Mouse (Mus musculus) kidney, adult 2 months (tissue): ENCODE measurements at regions not wholly inside any gene's neighbourhood (a gene's known extent, or its start where the extent isn't known, plus 50 kb on each side); places are given as distances from the start of the nearest gene placed in this dataset.
"Not testable (repeated sequence)": the region's sequence is repeated elsewhere in the genome, so short reads cannot be mapped to it uniquely, and the experiment has no call there.

ENCODE experiments used
- DNase-seq: peaks from one replicate; pipeline ENCODE4 v3.0.0; 2021
- H3K27ac ChIP-seq: fragments of 200-500 bp; 2 replicates; pipeline ENCODE4 v1.5.1; 2012; ENCODE audit warnings: low read depth, low read length, control low read depth, inconsistent platforms; ENCODE audit not compliant: insufficient read depth
- H3K27me3 ChIP-seq: fragments of 200-500 bp; replicated peaks from 2 replicates; pipeline ENCODE4 v1.6.1; 2012; ENCODE audit warnings: mild to moderate bottlenecking, moderate library complexity, low read length, inconsistent platforms; ENCODE audit not compliant: control insufficient read depth, insufficient read depth
- H3K36me3 ChIP-seq: fragments of 200-500 bp; 2 replicates; pipeline ENCODE4 v1.6.1; 2012; ENCODE audit warnings: mild to moderate bottlenecking, moderate library complexity, low read length, inconsistent platforms; ENCODE audit not compliant: control insufficient read depth, insufficient read depth
- H3K4me1 ChIP-seq: fragments of 200-500 bp; 2 replicates; pipeline ENCODE4 v1.6.1; 2011; ENCODE audit warnings: low read length; ENCODE audit not compliant: control insufficient read depth, insufficient read depth
- H3K4me3 ChIP-seq: fragments of 200-500 bp; 2 replicates; pipeline ENCODE4 v1.5.1; 2011; ENCODE audit warnings: mild to moderate bottlenecking, low read depth, low read length, control low read depth; ENCODE audit not compliant: insufficient read depth
- CTCF ChIP-seq: fragments of 200-500 bp; conservative IDR thresholded peaks from 2 replicates; pipeline ENCODE4 v1.5.1; 2011; ENCODE audit warnings: low read depth, mild to moderate bottlenecking, control low read depth, low read length, moderate library complexity, mixed read lengths; ENCODE audit not compliant: insufficient read depth, insufficient read length
- POLR2A ChIP-seq: fragments of 200-500 bp; IDR thresholded peaks from one replicate; pipeline ENCODE4 v1.6.1; 2011; ENCODE audit warnings: low read depth, low read length, control low read depth
- whole genome bisulfite sequencing: fragments of 180-500 bp; shearing (Covaris S2); methylation state at CpG from one replicate; pipeline ENCODE4 v1.1.7; 2018; 5-methylcytosine and 5-hydroxymethylcytosine counted together

DNA sequence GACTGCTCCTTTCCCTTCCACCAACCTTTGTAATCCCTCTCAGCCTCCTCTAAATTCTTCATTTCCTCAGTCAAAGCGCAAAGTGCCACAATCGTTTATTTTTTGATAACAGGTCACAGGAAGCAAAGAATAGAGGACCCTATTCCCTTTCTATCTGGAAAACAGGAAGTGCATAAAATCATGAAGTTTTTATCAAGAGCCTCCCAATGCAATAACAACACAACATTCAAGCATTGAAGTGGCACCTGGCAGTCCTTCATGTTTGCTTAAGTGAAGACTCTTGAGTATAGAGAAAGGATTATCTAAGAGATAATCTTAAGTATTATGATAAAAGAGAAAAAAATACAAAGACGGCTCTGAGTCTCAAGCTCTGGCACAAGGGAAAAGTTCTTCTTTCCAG is 111.9 kb downstream of the Ibtk start:
- Histone ChIP-seq H3K36me3 (no peaks in the 10 kb centered on the region), H3K27ac (no peak overlapping the region), H3K4me1 (no peaks in the 10 kb centered on the region), H3K4me3 (no peak overlapping the region), H3K27me3 (no peaks in the 10 kb centered on the region)
- 50% methylated on average over 3 of the region's 3 CpGs for WGBS
- TF ChIP-seq CTCF, result no peak
- no peak for TF ChIP-seq POLR2A
- DNase-seq, result no peak

DNA sequence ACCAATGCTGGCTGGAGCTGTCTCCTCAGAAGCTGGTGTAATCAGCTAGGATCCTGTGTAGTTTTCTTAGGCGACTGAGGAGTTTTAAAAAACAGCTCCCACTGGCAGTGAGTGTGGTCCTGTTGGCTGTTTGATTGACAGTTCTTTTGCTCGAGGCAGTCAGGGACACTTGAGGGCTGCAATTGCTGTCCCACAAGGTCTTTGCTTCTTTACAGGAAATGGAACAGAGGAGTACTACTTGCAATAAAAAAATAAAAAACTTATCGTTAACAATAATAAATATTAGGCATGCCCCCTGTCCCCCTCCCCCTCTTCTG is 113.0 kb downstream of the Ibtk start:
- TF ChIP-seq CTCF (no peak), POLR2A (no peak)
- 70% methylated on average over 3 of the region's 3 CpGs for WGBS
- H3K36me3 ChIP-seq, result no peaks in the 10 kb centered on the region
- H3K27me3 ChIP-seq, result no peaks in the 10 kb centered on the region
- DNase-seq, result no peak
- H3K27ac ChIP-seq, result no peak overlapping the region
- H3K4me3 ChIP-seq, result no peak overlapping the region
- H3K4me1 ChIP-seq, result no peaks in the 10 kb centered on the region

DNA sequence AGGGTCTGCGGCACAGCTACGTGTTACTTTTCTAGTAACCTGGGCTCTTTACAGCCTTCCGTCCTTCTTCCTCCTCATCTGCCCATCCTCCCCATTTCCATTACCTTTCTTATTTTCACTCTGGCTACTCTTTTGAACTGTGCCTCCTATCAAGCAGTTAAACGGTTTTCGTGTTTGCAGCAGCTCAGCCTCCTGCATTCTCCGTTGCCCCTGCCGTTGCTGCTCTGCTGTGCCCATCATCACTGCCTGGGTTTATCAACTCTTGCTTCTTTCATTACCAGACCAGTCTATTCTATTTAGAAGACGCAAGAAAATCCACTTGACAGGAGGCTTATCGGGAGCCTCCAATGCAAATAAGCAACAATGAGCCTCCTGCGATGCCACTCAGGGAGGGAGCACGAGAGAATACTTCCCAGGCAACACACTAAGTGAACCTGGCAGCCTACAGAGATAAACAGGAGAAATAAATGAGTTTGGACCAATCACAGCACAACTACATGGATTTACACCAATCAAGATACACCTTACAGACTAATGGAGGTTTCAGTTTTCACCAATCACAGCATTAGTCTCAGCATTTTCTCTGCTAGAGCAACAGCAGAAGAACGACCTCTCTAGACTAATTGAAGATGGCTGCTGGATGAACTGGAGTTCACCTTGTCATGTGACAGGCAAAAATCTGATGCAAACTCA is 113.5 kb downstream of the Ibtk start:
- Histone ChIP-seq H3K36me3 (no peaks in the 10 kb centered on the region), H3K4me1 (no peaks in the 10 kb centered on the region), H3K27me3 (no peaks in the 10 kb centered on the region), H3K27ac (no peak overlapping the region), H3K4me3 (no peak overlapping the region)
- DNase-seq, result no peak
- 88% methylated on average over 12 of the region's 12 CpGs for WGBS
- TF ChIP-seq POLR2A, result no peak
- no peak for TF ChIP-seq CTCF

DNA sequence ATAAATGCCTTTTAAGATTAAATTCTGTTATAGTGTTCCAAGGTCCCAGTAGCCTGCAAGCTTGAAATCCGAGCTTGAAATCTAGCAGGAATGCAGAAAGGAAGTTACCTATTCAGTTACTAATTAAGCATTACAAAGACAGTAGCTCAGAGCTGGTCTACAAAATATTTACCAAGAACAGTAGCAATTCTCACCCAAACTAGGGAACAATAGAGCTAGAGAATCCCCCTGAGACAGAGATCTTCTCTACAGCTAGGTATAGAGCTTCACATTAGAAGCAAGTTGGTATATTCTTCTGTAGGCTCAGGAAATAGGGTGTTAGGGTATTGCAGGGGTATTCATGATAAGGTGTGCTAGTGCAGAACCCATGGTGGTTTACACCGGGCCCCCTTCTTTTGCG is 114.3 kb downstream of the Ibtk start:
- not testable (repeated sequence) for H3K4me3 ChIP-seq, H3K36me3 ChIP-seq, H3K27me3 ChIP-seq, H3K27ac ChIP-seq, H3K4me1 ChIP-seq
- peak; percentile 37 for DNase-seq
- WGBS, result 61% methylated on average over 3 of the region's 3 CpGs

DNA sequence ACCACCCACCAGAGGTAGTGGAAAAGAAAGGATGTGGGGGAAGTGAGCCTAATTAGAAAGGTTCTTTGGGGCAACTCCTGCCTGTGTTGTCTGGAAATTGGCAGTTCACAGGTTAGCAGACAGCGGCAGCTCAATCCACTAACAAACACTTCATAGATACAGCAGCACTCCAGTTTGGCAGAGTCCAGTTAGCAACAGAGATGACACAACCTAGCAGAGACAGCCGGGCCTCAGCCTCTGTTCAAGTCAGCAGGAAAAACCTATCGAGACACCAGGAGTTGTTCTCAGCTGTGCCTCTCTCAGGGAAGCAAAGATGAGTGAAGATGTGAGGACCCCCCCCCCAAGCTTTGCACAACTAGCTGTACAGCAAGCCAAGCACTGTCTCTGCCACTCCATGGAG is 131.2 kb downstream of the Ibtk start:
- no peak overlapping the region for H3K27ac ChIP-seq
- WGBS, result 73% methylated on average over 3 of the region's 3 CpGs

DNA sequence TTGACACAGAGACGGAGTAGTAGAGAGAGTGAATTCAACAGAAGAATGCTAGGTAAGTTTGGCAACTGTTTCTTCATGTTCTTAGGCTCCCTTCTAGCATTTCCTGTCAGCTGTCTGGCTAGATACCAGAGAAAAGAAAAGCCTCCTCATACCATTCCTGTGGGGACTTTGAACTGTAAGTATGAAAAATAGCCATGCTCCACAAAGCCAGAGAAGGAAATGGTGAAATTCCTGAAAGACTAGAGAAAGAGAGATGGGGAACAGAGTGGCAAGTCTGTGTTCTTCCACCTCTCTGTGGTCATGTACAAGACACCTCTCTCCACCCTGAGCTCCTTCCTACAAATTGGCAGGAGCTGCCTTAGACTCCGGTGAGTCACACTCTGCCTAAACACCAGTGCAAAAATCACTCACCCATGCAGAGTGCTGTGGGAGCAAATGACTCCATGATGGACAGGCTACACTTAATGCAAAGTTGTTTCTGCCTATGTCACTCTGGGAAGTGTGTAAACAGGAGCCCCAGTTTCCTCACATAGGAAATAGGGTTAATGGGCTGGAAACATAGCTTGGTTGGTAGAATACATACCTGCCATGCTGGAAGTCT is 131.9 kb downstream of the Ibtk start:
- H3K36me3 ChIP-seq, result no peaks in the 10 kb centered on the region
- peak; percentile 29 for DNase-seq
- H3K27ac ChIP-seq, result no peak overlapping the region
- no peak overlapping the region for H3K4me3 ChIP-seq
- 30% methylated on average over 2 of the region's 2 CpGs for WGBS
- no peaks in the 10 kb centered on the region for H3K4me1 ChIP-seq
- H3K27me3 ChIP-seq, result no peaks in the 10 kb centered on the region
- TF ChIP-seq POLR2A (no peak), CTCF (no peak)

More for the DNA sequence above, 131.2 kb downstream of the Ibtk start:
- Histone ChIP-seq H3K36me3 (no peaks in the 10 kb centered on the region), H3K27me3 (no peaks in the 10 kb centered on the region), H3K4me1 (no peaks in the 10 kb centered on the region), H3K4me3 (no peak overlapping the region)
- TF ChIP-seq CTCF, result no peak
- TF ChIP-seq POLR2A, result no peak
- DNase-seq, result no peak

DNA sequence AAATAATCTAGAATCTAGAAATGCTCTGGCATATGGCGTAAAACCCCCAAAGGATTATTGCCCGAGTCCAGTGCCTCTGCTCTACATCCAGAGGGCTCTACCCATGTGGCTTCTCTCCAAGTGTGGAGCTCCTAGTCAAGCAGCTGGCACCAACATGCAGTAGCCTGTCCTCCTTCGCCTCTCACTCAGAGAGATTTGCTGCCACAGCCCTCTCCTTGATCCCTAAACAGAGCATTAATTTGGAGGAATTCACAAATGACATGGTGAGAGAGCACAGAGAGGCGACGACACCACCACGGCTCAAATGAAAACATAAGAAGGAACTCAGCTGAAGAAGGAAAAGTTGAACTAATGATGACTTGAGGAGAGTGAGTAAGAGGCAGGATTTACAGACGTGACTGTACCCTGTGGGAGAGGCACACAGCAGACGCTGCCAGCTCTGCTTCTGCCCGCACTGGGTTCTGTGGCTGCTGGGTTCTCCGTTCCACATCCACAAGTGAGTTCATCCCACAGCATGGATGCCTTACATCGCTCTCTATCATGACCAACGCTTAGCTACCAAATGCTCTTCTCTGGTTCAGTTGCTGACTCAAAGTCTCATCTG is 132.8 kb downstream of the Ibtk start:
- no peak for TF ChIP-seq POLR2A
- TF ChIP-seq CTCF, result no peak
- 51% methylated on average over 12 of the region's 12 CpGs for WGBS
- no peaks in the 10 kb centered on the region for H3K4me1 ChIP-seq
- H3K4me3 ChIP-seq, result no peak overlapping the region
- no peaks in the 10 kb centered on the region for H3K36me3 ChIP-seq
- H3K27me3 ChIP-seq, result no peaks in the 10 kb centered on the region
- no peak overlapping the region for H3K27ac ChIP-seq
- DNase-seq, result no peak

DNA sequence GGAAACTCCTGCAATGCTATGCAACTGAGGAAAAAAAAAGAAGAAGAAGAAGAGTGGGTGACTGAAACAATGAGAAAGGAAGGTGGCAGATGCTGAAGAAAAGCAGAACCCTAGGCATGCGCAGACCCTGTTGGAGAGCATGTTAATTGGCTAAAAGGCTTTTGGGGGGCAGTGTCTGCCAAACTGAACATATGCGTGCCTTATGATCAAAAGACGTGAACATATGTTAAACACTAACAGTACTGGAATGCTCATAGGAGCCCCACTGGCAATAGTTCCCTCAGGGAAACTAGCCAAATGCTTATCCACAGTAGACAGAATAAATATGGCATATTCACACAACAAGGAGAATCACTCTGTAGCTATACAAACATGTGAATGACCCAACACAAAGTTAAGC is 140.0 kb downstream of the Ibtk start:
- no peak for DNase-seq
- no peaks in the 10 kb centered on the region for H3K36me3 ChIP-seq
- TF ChIP-seq POLR2A (no peak), CTCF (no peak)
- 78% methylated on average over 3 of the region's 3 CpGs for WGBS
- H3K4me3 ChIP-seq, result no peak overlapping the region
- H3K4me1 ChIP-seq, result no peaks in the 10 kb centered on the region
- no peaks in the 10 kb centered on the region for H3K27me3 ChIP-seq
- no peak overlapping the region for H3K27ac ChIP-seq
